Mouse (Mus musculus) heart, adult 10 weeks (tissue): Measurements from ENCODE around the gene Mrpl3. TPM values are rescaled to one million over a fixed set of nuclear protein-coding genes. Genes with fewer than 3 reads are reported as not detected.

Source experiments
- polyA plus RNA-seq: library from polyadenylated mRNA; stranded (reverse); fragments of 350-450 nt; fragmentation: Illumina TruSeq; extraction: RNeasy Lipid Tissue Mini Kit (QIAGEN cat#74804); gene quantifications from one replicate; pipeline ENCODE4 v1.2.3, GENCODE M21; 2014; ENCODE audit warnings: low read depth, low replicate concordance

Gene Mrpl3
- polyA plus RNA-seq, result 131 TPM

DNA sequence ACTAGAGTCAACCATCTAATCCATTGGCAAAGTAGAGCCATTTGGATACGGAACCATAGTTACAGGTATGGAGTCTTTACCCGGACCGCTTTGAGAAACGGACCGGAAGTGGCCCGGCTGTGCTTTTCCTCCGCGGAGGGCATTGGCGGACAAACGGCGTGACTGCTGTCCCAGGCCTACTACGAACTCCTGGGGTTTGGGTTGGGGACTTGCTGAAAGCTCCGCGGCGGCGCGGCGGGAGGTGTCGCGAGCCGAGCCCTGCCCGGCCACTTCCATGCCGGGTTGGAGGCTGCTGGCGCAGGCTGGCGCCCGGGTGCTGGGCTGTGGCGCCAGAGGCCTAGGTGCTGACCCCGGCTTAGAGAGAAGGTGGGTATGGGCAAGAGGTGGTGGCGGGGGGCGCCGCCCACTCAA is at the start of gene Mrpl3:
Gene Mrpl3 (plus strand): TSS at position 93 of the 411 bp plus-strand sequence.

Other genes with a start within 250 kb of the Mrpl3 start
- 6.7 TPM for gene Nudt16, start 78.6 kb downstream of the Mrpl3 start, polyA plus RNA-seq
- not detected for gene 1700080E11Rik, start 91.9 kb downstream of the Mrpl3 start, polyA plus RNA-seq